Mouse (Mus musculus) CD4-positive helper T cell, adult 2 months (primary cell): ENCODE results near the gene Ddah2.
"Not testable (repeated sequence)": the region's sequence is repeated elsewhere in the genome, so short reads cannot be mapped to it uniquely, and the experiment has no call there.

ENCODE experiments used
- DNase-seq: peaks from one replicate; pipeline ENCODE4 v3.0.0-alpha.2; 2012; ENCODE audit warnings: low read depth, missing footprints, low spot score

The Ddah2 gene

DNA sequence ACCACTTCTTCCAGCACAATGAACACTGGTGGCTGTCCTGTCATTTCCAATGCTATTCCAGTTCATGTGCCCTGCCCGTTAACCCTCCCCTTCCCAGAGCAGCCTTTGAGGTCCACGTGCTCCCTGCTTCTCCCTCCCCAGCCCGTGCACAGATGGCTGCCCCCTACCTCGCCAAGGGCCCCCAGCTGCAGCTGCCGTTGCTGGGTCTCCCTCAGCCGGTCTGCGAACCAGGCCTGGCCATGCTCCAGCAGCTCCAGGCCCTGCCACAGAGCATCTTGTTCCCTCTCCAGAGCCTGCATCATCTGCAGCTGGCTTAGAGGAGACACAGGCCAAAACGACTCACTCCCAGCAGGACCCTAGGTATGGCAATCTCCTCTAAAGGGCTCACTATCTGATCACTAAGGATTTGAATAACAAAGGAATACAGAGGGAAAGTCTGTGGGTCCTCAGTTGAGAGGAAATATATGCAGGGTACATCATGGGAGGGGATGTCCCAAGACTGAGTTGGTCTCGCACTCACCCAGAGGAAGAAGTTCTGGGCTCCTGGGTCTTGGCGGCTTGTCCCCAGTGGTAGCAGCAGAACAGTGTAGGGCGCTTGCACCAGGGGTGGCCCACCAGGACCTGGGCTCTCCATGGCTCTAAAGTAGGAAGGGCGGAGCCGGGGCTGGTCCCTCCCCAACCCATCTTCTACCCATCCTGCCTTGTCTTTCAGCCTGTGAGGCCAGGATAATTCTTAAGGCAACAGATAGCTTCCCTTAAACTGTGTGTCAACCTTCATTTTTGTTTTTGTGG, 31.4 kb upstream of the Ddah2 start, which contains the start of gene Sapcd1:
TSS of gene Sapcd1 (minus strand) at position 740 of the 792 bp plus-strand sequence.
- DNase-seq, result no peak

DNA sequence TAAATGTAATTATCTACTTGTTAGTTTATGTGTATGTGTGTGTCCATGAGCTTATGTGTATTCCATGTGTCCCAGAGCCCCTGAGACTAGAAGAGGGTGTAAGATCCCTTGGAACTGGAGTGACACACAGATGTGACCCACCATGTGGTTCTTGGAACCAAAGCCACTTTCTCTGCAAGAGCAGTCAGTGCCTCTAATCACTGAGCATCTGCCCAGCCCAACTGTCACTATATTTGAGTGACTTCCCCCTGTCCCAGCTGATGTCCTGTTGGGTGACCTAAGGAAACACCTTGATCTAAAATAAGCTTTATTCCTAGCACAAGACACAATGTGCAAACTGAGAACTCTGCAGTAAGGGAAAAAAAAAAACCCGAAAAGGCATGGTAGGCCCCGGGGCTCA, 30.5 kb upstream of the Ddah2 start:
- DNase-seq, result no peak

DNA sequence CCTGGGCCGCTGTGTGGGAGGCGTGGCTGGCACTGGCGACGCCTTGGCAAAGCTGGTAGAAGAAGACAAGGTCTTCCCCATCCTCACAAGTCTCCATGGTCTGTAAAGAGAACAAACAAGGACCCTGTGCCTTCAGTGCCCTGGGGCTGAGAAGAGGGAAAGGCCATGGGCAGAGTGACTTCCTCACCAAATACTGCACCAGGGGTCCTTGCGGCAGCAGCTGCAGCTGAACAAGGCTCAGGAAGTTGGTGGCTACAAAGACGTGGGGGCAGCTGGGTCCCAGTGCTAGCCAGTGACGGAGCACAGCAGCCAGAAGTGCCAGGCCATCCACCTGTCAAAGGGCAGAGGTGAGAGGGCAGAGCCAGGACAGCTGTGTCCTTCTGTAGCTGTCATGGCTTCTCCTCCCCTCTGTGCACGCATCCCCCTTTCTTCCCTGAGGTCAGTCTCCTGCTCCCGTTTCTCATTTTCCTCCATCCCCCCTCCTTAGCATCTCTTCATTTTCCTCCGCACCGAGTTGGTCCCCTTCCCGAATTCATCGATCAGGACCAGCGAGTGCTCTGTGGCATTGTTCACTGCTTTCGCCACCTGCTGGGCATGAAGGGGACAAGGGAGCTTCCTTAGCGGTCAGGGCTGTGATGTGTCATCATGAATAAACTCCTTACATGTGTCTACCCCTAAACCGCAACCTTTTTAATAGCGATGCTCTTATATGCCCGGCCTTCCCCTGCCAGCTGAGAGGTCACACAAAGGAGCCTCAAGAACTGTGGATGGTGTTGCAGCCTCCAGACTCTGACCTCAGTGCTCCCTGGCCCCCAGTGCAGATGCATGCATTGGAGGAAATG, 28.9 kb upstream of the Ddah2 start:
- peak; percentile 33 for DNase-seq

DNA sequence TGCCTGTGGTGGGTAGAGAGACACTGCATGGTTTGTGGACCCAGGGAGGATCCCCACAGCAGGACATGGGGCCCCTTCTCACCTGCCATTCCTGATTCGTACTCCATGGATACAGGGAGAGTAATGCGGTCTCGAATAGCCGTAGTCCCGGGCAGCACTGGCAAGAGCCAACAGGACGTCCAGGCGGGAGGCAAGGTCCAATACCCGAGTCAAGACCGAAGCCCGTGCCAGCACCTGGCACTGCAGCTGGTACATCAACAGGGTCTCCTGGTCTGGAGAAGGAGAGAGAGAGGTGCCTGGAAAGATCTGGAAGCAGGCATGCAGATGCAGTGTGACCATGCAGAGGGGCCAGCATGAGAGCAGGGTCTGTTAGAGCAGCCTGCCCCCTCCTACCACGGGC, 27.6 kb upstream of the Ddah2 start:
- DNase-seq, result no peak

DNA sequence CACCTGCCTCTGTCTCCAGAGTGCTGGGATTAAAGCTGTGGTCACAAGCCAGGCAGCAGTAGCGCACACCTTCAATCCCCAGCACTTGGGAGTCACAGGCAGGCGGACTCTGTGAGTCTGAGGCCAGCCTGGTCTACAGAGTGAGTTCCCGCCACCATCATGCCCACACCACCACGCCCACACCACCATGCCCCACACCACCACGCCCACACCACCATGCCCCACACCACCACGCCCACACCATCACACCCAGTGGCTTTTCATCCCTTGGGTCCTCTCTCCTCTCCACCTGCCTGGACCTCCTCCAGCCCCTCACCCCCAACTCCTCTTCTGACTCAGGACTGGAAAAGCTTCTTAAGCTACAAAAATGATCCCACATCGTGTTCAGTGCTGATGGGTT, 27.0 kb upstream of the Ddah2 start:
- DNase-seq, result no peak

DNA sequence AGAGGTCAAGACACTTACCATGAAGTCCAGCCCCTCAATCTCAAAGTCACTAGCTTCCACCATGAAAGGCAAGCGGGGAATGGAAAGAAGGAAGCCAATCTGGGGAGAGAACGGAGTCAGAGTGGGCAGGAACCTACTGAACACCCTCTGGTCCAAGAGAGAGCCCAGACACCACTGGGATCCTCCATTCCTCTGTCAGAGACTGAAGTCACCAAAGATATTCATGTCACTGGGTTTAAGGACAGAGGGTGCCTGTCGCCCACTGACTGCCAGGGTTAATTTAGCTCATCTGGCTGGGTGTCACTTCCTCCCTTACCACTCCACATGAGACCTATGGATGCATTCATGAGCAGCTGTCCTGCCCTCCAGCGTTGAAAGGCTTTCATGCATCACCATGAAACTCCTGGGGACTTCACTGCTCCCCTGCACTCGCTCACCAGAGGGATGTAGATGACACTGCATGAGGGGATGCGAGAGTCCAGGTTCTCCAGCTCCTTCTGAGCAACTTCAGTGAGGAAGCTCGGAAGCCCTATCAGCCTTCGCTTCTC, 26.4 kb upstream of the Ddah2 start:
- DNase-seq, result no peak

DNA sequence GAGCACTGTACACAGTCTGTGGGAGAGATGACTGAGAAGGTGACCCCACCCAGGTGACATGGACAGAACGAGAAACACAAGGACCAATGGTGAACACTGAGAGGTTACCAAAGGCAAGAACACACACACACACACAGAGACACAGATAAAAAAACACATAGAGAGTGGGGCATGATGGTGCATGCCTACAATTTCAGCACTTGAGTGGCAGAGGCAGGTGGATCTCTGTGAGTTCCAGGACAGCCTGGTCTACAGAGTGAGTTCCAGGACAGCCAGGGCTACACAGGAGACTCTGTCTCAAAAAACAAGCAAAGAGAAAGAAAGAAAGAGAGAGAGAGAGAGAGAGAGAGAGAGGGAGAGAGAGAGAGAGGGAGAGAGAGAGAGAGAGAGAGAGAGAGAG, 25.1 kb upstream of the Ddah2 start:
- DNase-seq, result not testable (repeated sequence)

DNA sequence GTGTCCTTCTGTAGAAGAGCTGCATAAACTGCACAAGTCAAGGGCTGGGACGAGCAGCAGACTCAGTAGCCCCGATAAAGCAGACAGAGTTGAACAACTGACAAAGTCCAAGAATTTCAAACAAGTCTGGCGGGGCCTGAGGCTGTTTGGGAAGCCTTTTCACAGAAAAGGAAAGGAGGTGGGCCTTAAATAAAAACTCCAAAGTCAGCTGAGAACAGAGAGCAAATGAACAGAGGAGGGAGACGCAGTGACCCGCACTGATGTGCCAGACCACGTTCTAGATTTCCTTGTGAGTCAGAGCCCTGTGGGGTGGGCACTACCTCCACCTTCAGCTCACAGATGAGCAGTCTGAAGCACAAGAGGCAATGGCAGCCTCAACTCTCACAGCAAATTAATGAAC, 23.9 kb upstream of the Ddah2 start:
- DNase-seq, result no peak

DNA sequence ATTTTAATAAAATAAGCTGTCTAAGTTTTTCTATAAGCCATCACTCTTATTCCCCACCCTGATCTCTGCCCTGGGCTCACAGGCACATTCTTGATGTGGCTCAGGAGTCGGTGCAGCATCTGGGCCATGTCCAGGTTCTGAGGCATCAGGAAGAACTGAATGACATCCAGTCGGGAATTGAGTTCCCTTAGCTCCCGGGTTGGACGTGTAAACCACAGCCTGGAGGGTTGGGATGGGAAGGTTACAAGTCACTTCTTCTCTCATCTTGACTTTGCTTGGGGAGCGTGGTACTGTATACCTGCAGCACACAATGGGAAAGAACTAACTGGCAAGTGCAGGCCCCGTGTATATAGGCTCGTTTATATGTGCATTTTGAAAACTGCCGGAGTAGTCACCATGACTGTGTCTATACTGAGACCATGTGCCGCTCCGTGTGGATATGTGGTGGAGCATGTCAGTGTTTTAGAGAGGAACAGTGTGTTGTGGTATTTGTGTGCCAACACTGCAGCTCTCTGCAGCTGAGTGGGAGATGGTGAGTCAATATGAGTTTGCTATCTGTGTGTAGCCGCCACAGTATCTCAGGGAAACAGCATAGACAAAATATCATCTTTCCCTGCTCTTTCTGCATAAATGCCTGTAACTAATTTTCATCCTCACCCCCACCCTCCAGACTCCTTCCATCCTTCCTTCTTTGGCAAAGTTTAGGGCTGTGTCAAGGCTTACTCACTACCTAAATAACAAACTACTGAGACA, 19.5 kb upstream of the Ddah2 start:
- DNase-seq, result no peak

DNA sequence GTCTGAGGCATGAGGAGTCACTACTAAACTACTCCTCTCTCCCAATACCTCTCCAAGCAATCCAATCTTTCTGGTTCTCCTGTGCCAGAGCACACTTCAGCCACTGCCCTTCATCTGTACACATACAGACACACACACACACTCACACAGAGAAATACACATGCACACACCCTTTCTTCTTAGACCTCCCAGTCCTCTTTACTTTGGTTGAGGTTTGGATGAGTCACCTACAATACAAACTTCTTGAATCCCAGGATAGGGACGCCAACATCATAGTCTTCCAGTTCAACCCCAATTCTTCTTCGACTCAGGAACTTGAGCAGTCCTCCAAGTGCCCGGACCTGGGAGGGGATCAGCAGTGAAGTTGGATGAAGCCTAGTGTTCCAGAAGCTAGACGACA, 15.0 kb upstream of the Ddah2 start:
- DNase-seq, result no peak

DNA sequence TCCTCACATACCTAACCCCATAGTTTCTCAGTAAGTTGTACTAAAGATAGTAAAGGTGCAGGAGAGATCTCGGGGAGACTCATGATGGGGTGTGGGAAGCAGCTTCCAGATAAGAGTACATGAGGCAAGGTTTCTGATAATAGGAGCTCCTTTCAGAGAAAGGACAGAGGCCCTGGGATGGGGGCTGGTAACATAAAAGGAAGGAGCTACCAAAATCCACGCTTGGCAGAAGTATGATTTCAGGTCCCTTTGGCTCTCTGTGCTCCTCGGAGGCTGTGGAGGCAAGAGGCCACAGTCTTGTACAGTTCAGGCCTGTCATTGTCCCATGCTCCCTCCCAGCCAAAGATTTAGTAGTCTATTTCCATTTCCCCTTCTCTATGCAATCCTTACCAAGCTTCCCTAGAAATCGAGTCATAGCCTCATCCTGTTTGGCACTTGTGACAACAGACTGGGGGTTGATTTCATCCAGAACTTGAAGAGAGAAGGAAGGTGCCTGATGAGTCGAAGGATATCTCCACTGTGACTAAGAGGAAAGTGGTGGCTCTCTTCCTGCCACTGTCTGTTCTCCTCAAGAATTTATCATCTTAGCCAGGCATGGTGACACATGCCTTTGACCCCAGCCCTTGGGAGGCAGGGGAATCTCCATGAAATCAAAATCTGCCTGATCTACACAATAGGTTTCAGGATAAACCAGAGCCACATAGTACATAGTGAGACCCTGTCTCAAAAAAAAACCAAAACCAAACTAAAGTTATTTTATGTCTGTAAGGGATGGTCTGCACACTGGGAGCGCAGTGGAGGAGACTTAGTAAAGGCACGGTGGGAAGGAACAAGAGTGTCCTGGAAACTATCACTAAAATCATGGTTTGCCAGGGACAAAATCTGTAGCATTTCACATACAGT, 13.7 kb upstream of the Ddah2 start:
- no peak for DNase-seq

DNA sequence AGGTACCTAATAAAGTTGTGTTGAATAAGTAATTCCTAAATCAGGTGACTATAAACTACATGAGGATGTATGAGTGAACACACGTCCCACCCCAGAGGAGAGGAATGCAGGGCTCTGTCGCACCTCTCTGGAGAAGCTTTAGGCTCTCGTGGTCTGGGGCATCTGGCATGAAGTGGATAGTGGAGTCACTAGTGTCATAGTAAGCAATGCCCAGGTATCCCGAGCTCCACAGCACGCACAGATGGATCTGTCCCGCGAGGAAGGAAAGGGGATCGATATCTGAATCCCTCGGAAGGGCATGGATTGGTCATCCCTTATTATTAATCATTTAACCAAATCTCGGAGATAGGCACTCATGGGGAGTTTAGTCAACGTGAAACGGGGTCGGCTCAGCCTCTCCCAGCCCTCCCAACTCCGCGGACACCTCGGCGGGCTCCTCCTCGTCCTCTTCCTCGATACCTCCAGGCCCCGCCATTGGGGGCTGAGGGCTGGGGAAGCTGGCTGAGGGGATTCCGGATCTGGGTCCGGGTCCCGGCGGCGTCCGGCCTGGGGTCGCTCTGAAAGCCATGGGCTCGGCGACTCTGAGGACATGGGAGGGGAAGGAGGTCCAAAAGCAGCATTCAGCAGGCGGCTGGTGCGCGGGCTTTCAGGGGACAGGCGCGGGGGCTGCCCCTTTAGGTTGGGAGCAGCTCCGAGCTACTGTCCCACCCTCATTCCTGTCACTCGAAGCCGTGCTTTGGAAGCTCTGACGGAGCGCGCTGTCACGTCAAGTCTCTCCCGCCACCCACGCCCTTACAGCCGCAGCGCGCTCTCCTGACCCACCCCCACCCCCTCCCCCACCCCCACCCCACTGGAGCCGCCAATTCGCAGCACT, 12.8 kb upstream of the Ddah2 start:
- no peak for DNase-seq

DNA sequence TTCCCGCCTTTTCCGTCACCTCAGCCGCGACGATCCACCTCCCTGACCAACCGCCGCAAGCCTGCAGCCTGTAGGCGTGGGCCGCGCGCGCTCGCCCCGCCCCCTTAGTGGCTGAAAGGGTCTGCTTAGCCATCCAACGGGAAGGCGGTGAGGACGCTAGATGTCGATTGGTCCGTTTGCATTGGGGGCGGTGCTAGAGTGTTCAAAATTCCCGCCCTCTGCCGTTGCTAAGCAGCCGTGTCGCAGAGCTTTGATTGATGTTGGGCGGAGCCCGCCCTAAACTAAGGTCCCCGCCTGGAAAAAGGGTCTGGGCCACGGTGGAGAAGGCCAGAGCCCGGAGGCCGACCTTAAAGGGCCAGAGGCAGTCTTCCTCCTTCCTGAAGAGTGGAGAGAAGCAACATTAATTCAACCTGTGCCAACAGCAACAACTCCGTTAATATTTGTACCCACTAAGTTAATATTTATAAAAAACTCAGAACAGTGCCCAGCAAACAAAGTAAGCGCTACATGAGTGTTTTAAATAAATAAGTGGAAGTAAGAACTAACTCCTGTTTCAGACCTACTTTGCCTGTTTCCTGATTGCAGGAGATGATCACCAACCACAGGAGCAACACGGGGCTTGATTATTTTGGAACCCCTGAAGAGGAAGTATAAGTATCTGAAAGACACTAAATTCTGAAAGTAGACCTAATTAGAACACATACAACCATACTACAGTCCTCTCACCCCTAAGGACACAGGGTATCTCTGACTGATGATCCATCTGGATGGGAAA, 12.0 kb upstream of the Ddah2 start, which contains the start of gene Msh5:
TSS of gene Msh5 (minus strand) at position 65 of the 775 bp plus-strand sequence.
- peak; percentile 98 for DNase-seq

DNA sequence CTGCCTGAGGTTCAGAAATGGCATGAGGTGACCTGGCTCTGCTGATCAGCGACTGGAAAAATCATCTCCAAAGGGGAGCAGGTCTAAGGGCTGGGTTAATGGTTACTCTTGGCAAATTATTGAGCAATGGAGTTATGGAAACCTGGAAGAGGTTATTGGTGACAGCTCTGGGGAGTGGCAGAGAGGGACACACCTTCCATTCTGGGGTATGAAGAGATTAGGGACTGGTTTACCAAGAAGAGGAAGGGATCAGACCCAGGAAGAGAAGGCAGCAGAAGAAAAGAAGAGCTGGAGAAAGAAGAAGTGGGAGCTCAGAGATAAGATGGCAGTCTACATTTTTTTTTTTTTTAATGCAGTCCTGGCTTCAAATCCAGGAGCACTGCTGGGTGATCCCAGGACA, 11.1 kb upstream of the Ddah2 start:
- DNase-seq, result peak; percentile 20

DNA sequence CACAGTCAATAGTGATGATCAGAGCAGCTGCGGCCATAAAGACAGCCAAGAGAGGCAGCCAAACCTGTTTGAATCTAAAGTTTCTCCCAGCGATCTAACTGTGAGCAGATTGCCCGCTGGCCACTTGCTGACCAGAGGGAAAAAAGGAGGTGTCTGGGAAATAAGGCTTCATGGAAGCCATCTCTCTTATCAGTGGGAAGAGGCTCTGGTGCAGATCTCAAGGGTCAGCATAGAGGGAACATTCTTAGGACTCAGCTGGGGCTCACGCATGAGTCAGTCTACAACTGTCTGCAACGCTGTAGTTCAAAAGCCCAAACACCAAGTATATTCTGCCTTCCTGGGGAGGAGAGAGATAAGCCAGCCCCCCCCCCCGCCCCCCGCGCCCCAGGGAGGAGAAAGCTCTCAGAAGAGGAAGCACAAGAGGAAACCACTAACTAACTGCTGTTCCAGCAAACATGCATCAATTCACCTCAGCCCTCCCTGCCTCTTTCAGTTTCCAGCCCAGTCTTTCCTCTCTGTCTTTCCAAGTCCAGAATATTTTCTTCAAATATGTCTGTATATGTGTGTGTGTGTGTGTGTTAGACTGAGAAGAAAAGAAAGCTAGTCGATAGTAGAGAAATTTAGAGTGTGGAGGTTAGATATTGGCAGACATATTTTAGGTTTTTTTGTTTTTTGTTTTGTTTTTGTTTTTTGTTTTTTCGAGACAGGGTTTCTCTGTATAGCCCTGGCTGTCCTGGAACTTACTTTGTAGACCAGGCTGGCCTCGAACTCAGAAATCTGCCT, 10.5 kb upstream of the Ddah2 start:
- peak; percentile 79 for DNase-seq

DNA sequence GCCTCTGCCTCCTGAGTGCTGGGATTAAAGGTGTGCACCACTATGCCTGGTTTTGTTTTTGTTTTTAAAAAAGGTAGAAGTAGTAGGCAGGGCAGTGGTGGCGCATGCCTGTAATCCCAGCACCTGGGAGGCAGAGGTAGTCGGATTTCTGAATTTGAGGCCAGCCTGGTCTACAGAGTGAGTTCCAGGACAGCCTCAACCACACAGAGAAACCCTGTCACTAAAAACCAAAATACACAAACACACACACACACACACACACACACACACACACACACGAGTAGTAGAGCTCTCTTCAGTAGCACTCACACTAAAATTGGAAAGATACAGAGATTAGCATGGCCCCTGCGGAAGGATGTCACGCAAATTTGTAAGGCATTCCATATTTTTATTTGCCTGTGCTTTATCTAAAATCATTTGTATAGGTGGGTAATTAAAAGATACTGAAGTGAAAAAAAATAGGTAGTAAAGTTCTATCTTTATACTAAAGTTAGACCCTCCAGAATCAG, 9.8 kb upstream of the Ddah2 start:
- peak; percentile 42 for DNase-seq

DNA sequence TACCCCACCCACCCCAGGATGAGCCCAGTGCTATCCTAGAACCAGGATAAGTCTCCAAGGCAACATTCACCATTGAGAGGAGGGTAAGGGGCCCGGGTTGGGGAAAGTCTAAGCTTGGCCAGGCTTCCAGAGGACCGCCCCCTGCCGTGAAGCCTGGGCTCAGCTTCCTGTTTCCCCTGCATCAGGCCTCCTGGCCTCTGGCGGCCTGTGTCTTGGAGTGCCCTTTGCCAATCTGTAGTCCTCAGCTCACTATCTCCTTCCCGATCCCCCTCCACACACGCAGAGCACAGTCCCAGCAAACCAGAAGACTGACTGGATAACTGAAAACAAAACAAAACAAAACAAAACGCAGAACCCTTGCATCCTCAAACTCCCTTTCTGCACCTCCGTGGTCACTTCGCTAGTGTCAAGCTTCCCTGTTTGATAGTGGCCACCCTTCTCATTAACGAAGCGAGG, 9.2 kb upstream of the Ddah2 start, which contains the start of gene Clic1:
TSS of gene Clic1 (plus strand) at position 406 of the 456 bp plus-strand sequence.
- DNase-seq, result peak; percentile 59
